Mouse (Mus musculus): ENCODE measurements around the gene Arf6. TPM values are rescaled to one million over a fixed set of nuclear protein-coding genes. Genes with fewer than 3 reads are reported as not detected.

The Arf6 gene
- polyA plus RNA-seq, 1 experiment from 2014 or later = 34.4 TPM

DNA sequence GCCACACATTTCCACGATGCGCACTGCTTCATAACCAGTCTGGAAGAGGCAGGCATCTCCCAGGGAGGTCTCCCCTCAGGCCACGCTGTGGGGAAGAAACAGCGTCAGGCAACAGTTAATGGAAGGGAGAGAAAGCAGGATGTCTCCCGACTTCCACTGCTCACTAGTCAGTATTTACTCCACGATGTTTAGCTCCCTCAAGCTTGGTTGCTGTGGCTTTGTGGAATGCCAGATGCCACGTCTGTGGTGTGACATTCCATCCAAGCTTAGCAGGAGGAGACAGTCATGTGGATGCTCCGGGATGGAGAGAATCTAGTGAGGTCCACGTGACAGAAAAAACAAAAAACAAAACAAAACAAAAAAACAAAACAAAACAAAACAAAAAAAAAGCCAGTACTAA lies 30.1 kb downstream of the Arf6 start:
- Histone ChIP-seq H3K27me3 (ENCODE audit: low read depth, poor library complexity, severe bottlenecking) (no peaks in the 10 kb centered on the region), H3K36me3 (no peaks in the 10 kb centered on the region), H3K4me3 (no peak overlapping the region), H3K4me1 (no peaks in the 10 kb centered on the region), H3K27ac (replicated peaks) (no peak overlapping the region), H3K9me3 (replicated peaks) (no peaks in the 10 kb centered on the region)
- 69% methylated on average over 9 of the region's 9 CpGs for WGBS
- DNase-seq (ENCODE audit: low spot score) = no peak

- no peaks in the 10 kb centered on the region for H3K27me3 ChIP-seq (ENCODE audit: low read depth, poor library complexity, severe bottlenecking)
- no peak overlapping the region for H3K27ac ChIP-seq (replicated peaks)
- WGBS = 91% methylated on average over 13 of the region's 13 CpGs
- DNase-seq (ENCODE audit: low spot score) = no peak
- no peaks in the 10 kb centered on the region for H3K4me1 ChIP-seq
- no peak overlapping the region for H3K4me3 ChIP-seq
- no peaks in the 10 kb centered on the region for H3K36me3 ChIP-seq
- no peaks in the 10 kb centered on the region for H3K9me3 ChIP-seq (replicated peaks)
These were observed 30.7 kb downstream of the Arf6 start for GRCm38 (mm10) chr12:69402594-69403167.

DNA sequence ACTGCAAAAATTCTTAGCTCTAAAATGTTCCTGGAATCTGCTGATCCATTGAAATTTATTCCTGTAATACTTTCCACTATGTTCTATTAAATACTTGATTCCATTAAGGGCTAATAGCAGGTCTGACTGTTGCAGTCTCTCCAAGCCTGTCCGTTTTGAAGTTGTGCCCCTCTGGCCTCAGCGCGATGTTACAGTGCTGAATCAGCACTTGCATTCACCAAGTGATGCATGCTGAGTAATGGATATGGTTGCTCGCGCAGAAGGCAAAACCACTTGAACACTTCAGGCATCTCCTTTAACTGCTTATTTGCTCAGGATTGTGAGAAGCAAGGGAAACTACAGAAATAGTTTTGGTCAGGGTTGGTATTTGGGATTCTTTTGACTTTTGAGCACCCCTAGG lies 38.8 kb downstream of the Arf6 start:
- H3K27me3 ChIP-seq (ENCODE audit: low read depth, poor library complexity, severe bottlenecking) = no peaks in the 10 kb centered on the region
- no peaks in the 10 kb centered on the region for H3K36me3 ChIP-seq
- H3K9me3 ChIP-seq (replicated peaks) = no peaks in the 10 kb centered on the region
- 83% methylated on average over 5 of the region's 5 CpGs for WGBS
- H3K27ac ChIP-seq (replicated peaks) = no peak overlapping the region
- DNase-seq (ENCODE audit: low spot score) = no peak
- H3K4me3 ChIP-seq = no peak overlapping the region
- no peaks in the 10 kb centered on the region for H3K4me1 ChIP-seq

DNA sequence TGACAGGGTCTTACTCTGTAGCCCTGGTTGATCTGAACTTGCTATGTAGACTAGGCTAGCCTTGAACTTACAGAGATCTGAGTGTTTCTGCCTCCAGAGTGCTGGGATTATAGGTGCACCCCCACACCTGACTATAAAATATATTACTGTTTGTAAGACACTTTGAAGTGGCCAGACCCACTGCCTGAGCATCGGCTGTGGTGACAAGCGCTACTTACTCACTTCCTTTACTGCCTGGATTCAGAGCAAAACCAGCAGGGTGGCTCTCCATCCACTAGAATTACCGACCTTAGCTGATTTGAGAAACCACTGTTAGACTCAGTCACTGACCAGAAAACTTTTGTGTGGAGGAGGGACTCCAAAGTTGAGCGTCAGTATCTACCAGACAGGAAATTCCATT lies 40.0 kb downstream of the Arf6 start:
- WGBS = 79% methylated on average over 4 of the region's 4 CpGs

DNA sequence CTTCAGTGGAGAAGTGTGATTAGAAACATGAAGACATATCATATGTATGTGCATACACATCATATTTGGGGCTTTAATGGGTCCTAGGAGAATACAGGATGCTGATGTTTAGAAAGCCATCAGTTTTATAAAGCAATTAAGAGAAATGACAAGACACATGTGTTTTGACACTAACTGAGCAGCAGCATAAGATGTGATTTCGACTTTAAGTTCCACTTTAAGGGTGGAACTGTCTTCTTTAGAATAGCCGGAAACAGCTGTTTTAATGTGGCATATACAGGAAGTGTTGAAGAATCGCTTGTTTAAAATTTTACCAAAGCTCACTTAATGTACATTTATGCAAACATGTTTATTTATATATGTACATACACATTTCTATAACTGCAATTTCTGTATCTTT lies 41.4 kb downstream of the Arf6 start:
- WGBS = 80% methylated on average over 3 of the region's 3 CpGs
- H3K4me1 ChIP-seq = no peaks in the 10 kb centered on the region; the same call in 1 of the 2 replicates

More for the DNA sequence above, 40.0 kb downstream of the Arf6 start:
- Histone ChIP-seq H3K27ac (replicated peaks) (no peak overlapping the region), H3K9me3 (replicated peaks) (no peaks in the 10 kb centered on the region), H3K36me3 (no peaks in the 10 kb centered on the region), H3K27me3 (ENCODE audit: low read depth, poor library complexity, severe bottlenecking) (no peaks in the 10 kb centered on the region), H3K4me3 (no peak overlapping the region), H3K4me1 (no peaks in the 10 kb centered on the region; the same call in 1 of the 2 replicates)
- no peak for DNase-seq (ENCODE audit: low spot score)

GRCm38 (mm10) chr12:69414826-69415572 lies 43.0 kb downstream of the Arf6 start:
- H3K4me1 ChIP-seq = no peaks in the 10 kb centered on the region; the same call in 1 of the 2 replicates
- no peaks in the 10 kb centered on the region for H3K36me3 ChIP-seq
- no peak for DNase-seq (ENCODE audit: low spot score)
- H3K27ac ChIP-seq (replicated peaks) = no peak overlapping the region
- 78% methylated on average over 4 of the region's 4 CpGs for WGBS
- no peaks in the 10 kb centered on the region for H3K9me3 ChIP-seq (replicated peaks)
- H3K27me3 ChIP-seq (ENCODE audit: low read depth, poor library complexity, severe bottlenecking) = no peaks in the 10 kb centered on the region
- no peak overlapping the region for H3K4me3 ChIP-seq

More for the DNA sequence above, 41.4 kb downstream of the Arf6 start:
- no peak for DNase-seq (ENCODE audit: low spot score)
- Histone ChIP-seq H3K36me3 (no peaks in the 10 kb centered on the region), H3K4me3 (no peak overlapping the region), H3K27ac (replicated peaks) (no peak overlapping the region), H3K9me3 (replicated peaks) (no peaks in the 10 kb centered on the region), H3K27me3 (ENCODE audit: low read depth, poor library complexity, severe bottlenecking) (no peaks in the 10 kb centered on the region)

- H3K9me3 ChIP-seq (replicated peaks) = no peaks in the 10 kb centered on the region
- WGBS = 81% methylated on average over 7 of the region's 7 CpGs
- no peaks in the 10 kb centered on the region; the same call in 1 of the 2 replicates for H3K4me1 ChIP-seq
- H3K4me3 ChIP-seq = no peak overlapping the region
- no peak for DNase-seq (ENCODE audit: low spot score)
- no peak overlapping the region for H3K27ac ChIP-seq (replicated peaks)
- no peaks in the 10 kb centered on the region for H3K36me3 ChIP-seq
- no peaks in the 10 kb centered on the region for H3K27me3 ChIP-seq (ENCODE audit: low read depth, poor library complexity, severe bottlenecking)
These were observed 44.8 kb downstream of the Arf6 start for GRCm38 (mm10) chr12:69416793-69417192.

- H3K27ac ChIP-seq (replicated peaks) = no peak overlapping the region
- no peaks in the 10 kb centered on the region for H3K27me3 ChIP-seq (ENCODE audit: low read depth, poor library complexity, severe bottlenecking)
- H3K36me3 ChIP-seq = no peaks in the 10 kb centered on the region
- no peaks in the 10 kb centered on the region; the same call in 1 of the 2 replicates for H3K4me1 ChIP-seq
- H3K4me3 ChIP-seq = no peak overlapping the region
- peaks cover 8% of the 10 kb centered on the region for H3K9me3 ChIP-seq (replicated peaks)
- DNase-seq (ENCODE audit: low spot score) = no peak
- WGBS = 70% methylated on average over 9 of the region's 9 CpGs
These were observed 45.8 kb downstream of the Arf6 start for GRCm38 (mm10) chr12:69417701-69418291.

DNA sequence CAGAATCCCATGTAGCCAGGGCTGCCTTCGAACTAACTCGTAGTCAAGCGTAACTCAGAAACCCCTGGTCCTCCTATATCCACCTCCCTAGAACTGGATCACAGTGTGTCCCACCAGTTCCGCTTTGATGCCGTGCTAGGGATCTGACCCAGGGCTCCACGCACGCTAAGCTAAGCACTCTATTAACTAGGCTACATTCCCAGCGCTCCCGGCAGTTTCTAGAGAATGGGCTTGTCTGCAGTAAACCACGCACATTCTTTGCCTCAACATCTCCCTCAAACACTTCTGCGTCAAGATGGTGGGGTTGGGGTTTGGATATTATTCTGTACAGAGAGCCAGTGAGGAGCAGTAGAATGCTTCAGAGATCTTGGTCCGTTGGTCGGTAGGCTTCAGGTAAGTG lies 46.7 kb downstream of the Arf6 start:
- Histone ChIP-seq H3K9me3 (replicated peaks) (peaks cover 14% of the 10 kb centered on the region), H3K27me3 (ENCODE audit: low read depth, poor library complexity, severe bottlenecking) (no peaks in the 10 kb centered on the region), H3K36me3 (no peaks in the 10 kb centered on the region), H3K4me1 (no peaks in the 10 kb centered on the region; the same call in 1 of the 2 replicates), H3K4me3 (no peak overlapping the region), H3K27ac (replicated peaks) (no peak overlapping the region)
- 91% methylated on average over 13 of the region's 13 CpGs for WGBS
- DNase-seq (ENCODE audit: low spot score) = no peak

GRCm38 (mm10) chr12:69419017-69419605 lies 47.2 kb downstream of the Arf6 start:
- 94% methylated on average over 14 of the region's 14 CpGs for WGBS
- no peak overlapping the region for H3K4me3 ChIP-seq
- no peak overlapping the region for H3K27ac ChIP-seq (replicated peaks)
- H3K4me1 ChIP-seq = peaks cover under 1% of the 10 kb centered on the region; the same call in 1 of the 2 replicates
- no peaks in the 10 kb centered on the region for H3K27me3 ChIP-seq (ENCODE audit: low read depth, poor library complexity, severe bottlenecking)
- DNase-seq (ENCODE audit: low spot score) = no peak
- H3K36me3 ChIP-seq = no peaks in the 10 kb centered on the region
- H3K9me3 ChIP-seq (replicated peaks) = peaks cover 14% of the 10 kb centered on the region

DNA sequence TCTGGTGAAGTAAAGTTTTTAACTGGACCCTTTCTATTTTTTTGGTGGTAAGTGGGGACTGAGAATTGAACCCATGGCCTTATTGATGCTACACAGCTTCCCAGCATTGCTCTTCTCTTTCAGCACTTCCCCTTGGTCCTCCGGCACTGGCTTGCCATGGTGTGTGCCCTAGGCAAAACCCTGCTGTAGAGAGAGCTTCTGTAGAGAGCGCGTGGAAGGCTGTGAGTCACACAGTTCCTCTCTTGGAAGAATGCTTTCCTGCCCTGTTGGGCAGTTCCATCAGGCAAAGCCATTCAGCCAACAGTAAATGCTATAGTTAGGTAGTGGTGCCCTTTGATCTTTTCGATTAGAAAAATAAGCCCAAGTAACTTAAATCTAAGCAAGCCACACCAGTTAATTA lies 47.7 kb downstream of the Arf6 start:
- 89% methylated on average over 4 of the region's 4 CpGs for WGBS
- DNase-seq (ENCODE audit: low spot score) = no peak
- Histone ChIP-seq H3K4me3 (no peak overlapping the region), H3K27ac (replicated peaks) (no peak overlapping the region), H3K4me1 (peaks cover 5% of the 10 kb centered on the region), H3K36me3 (no peaks in the 10 kb centered on the region), H3K27me3 (ENCODE audit: low read depth, poor library complexity, severe bottlenecking) (no peaks in the 10 kb centered on the region), H3K9me3 (replicated peaks) (peaks cover 14% of the 10 kb centered on the region)

GRCm38 (mm10) chr12:69420716-69421115 lies 48.8 kb downstream of the Arf6 start:
- Histone ChIP-seq H3K27ac (replicated peaks) (no peak overlapping the region), H3K4me3 (no peak overlapping the region), H3K36me3 (no peaks in the 10 kb centered on the region), H3K9me3 (replicated peaks) (peaks cover 14% of the 10 kb centered on the region), H3K27me3 (ENCODE audit: low read depth, poor library complexity, severe bottlenecking) (no peaks in the 10 kb centered on the region), H3K4me1 (peaks cover 13% of the 10 kb centered on the region)
- 69% methylated on average over 3 of the region's 3 CpGs for WGBS
- no peak for DNase-seq (ENCODE audit: low spot score)

Measured in midbrain, embryonic 10.5 days (tissue).